Mouse (Mus musculus) ovary, postnatal 14 days (tissue): ENCODE measurements around the gene Prnd.

Experiments used
- DNase-seq: peaks from one replicate; pipeline ENCODE4 v3.0.0; 2022; ENCODE audit warnings: low spot score

The Prnd gene

GRCm38 (mm10) chr2:131940506-131940905, 10.2 kb upstream of the Prnd start:
- no peak for DNase-seq

DNA sequence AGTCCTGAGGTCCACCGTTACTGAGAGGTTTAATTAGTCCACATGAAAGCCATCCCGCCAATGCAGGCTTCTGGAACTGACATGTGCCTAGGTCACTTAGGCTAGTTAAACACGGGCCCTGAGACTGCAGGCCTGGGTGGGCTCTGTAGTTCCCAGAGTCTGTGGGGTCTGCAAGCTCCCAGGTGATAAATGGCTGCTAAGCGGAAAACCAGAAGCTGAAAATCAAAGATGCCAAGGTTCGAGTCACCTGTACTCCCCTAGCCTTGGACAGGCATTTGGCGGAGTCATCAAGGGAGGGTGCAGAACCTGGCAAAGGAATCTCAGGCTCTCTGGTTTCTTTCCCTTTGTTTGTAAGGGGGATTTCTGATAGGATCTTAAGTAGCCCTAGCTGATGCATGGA, 9.2 kb upstream of the Prnd start:
- no peak for DNase-seq

- DNase-seq: no peak
Measured at GRCm38 (mm10) chr2:131944370-131944769, 6.3 kb upstream of the Prnd start.

- DNase-seq: no peak
Measured at GRCm38 (mm10) chr2:131945225-131945624, 5.4 kb upstream of the Prnd start.

DNA sequence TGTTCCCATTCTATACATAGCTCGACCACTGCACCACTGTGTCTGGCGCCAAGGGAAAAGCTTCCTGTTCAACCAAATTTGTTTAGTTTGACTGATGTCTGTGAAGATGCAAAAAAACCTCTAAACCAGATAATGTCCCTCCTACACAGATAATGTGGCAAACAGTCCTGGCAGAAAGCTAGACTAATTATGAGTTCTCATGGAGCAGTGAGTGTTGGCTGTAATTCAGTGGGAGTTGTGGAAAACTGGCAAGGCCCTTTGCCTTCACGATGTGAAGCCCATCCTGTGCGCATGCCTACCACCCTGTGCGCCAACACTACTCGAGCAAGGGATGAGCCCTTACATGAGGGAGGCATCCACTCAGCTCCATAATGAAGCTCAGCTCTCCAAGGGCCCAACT, 4.9 kb upstream of the Prnd start:
- no peak for DNase-seq

DNA sequence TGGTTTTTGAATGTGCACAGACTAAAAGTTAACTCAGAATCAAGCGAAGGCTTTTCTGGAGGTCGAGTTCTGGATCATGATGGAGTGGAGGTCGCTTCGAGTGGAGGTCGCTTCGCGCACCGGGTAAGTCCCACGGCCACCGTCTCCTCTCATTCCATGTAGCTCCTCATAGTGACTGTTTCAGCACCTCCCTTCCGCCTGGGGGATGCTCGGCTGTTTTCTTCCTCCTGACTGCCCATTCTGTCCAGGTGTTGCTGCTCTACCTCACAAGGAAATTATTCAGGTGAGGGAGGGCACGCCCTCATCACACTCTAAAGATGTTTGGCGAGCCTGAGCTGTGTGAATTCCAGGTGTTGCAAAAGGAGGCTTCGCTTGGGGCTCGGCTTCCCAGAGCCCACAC, 4.3 kb upstream of the Prnd start:
- DNase-seq: no peak

DNA sequence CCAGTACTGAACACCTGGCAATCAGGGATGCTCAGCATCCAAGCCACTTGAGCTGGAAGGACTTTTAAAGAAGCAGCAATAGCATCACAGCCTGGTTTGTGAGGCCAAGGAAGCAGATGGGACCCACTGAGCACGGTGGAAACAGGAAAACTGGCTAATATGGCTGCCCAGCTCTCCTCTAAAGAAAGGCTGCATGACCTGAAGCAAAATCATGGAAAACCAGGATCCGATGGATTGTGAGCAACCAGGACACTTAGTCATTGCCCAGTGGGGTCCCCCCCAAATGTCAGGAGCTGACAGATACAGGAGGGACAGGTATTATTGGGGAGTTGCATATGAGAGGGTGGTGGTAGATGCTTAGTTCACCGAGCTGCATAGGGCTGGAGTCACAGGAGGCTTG, 2.5 kb upstream of the Prnd start:
- DNase-seq: no peak

- no peak for DNase-seq
Measured at GRCm38 (mm10) chr2:131948916-131949639, 1.6 kb upstream of the Prnd start.

DNA sequence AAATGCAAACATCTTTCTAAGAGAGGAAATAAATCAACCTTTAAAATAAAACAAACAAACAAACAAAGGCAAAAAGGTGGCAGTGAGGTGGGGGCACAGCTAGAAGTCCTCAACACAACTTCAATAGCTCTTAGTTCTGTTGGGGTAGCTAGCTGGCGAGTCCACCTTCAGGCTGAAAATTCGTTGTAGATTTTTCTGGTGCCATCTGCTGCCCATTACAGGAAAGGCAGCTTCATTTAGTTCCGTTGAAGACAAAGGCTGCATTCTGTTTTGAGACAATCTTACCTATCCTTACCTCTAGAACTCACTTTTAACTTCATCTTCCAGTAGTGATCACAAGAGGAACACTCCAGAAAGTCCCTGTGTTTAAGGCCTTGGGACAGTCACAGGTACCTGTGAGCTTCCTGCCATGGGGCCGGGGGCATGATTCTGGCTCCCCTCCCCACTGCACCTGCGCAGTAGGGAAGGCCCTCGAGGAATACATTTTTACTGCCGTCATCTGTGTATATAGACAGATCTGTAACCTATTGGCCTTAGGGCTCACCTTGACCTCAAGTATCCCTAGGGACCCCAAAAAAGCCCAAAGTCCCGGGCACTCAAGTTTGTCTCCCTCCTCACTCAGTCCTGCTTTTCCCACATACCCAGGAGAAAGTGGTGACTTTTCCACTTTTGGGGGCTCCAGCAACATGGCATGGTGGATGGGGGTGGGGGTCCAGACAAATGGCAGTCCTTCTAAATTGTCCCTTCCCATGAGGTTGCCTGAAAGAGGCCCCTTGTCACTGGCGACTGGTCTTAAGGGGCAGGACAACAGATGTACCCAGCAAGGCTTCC, 679 bp upstream of the Prnd start:
- DNase-seq: no peak

DNA sequence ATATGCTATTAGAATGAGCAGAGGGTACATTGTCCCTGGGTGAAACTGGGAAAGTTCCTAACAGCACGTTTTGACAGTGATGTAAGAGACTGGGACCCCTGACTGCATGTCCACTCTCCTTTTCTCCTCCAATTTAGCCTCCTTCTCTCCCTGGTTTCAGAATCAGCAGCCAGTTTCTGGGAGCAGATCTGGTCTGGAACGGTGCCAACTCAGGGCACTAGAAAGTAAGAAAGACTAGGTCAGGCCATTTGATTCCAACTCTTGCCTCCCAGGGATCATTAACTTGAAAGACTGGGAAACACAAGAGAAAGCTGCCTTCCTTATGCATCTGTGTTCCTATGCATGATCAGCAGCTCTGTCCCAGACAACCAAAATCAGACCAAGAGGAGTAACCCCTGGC, 1.8 kb downstream of the Prnd start:
- DNase-seq: no peak

DNA sequence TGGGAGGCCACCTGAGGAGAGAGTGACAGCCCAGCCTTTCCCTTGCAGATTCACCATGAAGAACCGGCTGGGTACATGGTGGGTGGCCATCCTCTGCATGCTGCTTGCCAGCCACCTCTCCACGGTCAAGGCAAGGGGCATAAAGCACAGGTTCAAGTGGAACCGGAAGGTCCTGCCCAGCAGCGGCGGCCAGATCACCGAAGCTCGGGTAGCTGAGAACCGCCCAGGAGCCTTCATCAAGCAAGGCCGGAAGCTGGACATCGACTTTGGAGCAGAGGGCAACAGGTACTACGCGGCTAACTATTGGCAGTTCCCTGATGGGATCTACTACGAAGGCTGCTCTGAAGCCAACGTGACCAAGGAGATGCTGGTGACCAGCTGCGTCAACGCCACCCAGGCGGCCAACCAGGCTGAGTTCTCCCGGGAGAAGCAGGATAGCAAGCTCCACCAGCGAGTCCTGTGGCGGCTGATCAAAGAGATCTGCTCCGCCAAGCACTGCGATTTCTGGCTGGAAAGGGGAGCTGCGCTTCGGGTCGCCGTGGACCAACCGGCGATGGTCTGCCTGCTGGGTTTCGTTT, 2.4 kb downstream of the Prnd start:
- DNase-seq: no peak

GRCm38 (mm10) chr2:131953711-131954110, 3.0 kb downstream of the Prnd start:
- no peak for DNase-seq

GRCm38 (mm10) chr2:131954835-131955234, 4.2 kb downstream of the Prnd start:
- no peak for DNase-seq

GRCm38 (mm10) chr2:131955264-131955663, 4.6 kb downstream of the Prnd start:
- DNase-seq: no peak

DNA sequence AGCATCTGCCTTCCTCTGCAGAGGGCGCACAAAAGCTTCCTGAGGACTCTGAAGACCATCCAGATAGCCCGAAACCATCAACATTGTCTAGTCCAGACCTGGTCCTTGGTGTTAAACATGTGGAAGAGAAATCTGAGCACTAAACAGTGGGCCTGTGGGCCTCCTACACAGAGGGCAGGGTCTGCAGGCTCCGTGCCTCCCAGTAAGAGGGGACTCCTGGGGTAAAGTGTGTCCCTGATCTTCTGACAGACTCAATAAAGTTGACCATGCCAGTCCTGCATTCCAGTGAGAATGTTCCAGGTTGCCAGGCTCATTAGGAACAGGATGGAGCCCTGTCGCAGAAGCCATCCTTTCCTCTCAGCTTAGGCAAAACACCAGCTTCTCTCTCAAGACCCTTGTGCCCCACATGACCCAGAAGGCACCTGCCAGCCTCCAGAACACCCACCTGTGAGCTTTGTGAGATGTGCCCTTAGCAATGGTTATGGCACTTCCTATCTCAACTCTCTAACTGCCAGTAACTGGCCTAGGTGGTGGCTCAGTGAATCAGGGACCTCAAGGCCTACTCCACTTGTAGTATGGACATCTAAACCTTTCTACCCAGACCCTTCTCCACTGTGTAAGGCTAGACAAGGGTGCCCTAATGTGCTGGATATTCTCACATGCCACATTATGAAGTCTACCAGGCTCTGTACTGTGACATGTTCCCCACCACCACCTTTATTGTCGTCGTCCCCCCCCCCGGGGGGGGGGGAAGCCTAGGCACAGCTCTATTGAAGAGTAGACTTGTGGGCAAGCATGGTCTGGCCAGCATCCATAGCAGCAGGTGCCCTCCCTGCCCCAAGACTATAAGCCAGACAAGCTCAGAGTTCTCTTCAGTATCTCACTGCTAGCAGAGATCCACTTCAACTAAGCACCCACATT, 5.9 kb downstream of the Prnd start:
- no peak for DNase-seq

- no peak for DNase-seq
Measured at GRCm38 (mm10) chr2:131957731-131958222, 7.1 kb downstream of the Prnd start.

- DNase-seq: no peak
Measured at GRCm38 (mm10) chr2:131961671-131962070, 11.0 kb downstream of the Prnd start.

GRCm38 (mm10) chr2:131970597-131970996, 19.9 kb downstream of the Prnd start:
- no peak for DNase-seq

DNA sequence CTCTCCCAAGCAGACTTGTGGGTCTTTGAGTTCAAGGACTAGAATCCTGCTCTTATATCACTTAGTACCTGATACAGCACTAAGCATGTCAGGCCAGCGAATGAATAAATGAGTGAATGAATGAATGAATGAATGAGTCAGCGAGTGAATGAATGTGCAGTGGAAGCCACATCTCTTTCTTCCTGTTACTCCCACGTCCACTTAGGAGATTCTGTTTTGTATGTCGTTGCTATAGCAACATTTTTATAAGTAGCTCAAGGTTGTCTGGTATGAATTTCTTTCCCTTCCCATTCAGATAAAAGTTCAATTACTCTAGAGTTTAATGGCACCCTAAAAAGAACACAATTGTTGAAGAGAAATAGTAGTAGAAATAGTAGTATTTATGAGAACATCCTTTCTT, 20.4 kb downstream of the Prnd start:
- DNase-seq: no peak

- DNase-seq: no peak
Measured at GRCm38 (mm10) chr2:131976663-131977062, 26.0 kb downstream of the Prnd start.

- no peak for DNase-seq
Measured at GRCm38 (mm10) chr2:131980866-131981265, 30.2 kb downstream of the Prnd start.
